ENCODE assay signal across 22 mouse cellular contexts in genomic region chr1:134535513-134535912, GRCm38 (mm10). TPM values are rescaled to one million over a fixed set of nuclear protein-coding genes. Genes with fewer than 3 reads are reported as not detected.
"Had no signal": no experiment of that assay in that cellular context is flagged by ENCODE, and none has a peak within 500 bp of the region (broad histone marks: within the 10 kb centered on the region; RNA-seq: fewer than 3 reads in every experiment).

No protein-coding gene starts in this region.

- DNase-seq: kidney, adult 2 months; kidney, postnatal 25 days; lung, adult 2 months; lung, postnatal 36 days; right cerebral cortex, postnatal 4 days; spleen, adult 18-20 months; thymus, postnatal 36 days had no signal

- H3K27ac ChIP-seq: kidney, embryonic 15.5 days; limb, embryonic 12.5 days; midbrain, embryonic 13.5 days; neural tube, embryonic 15.5 days had no signal

- ATAC-seq: intestine, embryonic 16.5 days; lung, postnatal 0 days; midbrain, embryonic 13.5 days had no signal

- H3K36me3 ChIP-seq: kidney, embryonic 15.5 days; limb, embryonic 12.5 days; midbrain, embryonic 13.5 days; neural tube, embryonic 15.5 days had no signal

- H3K27me3 ChIP-seq: kidney, embryonic 15.5 days; limb, embryonic 12.5 days; midbrain, embryonic 13.5 days; neural tube, embryonic 15.5 days had no signal

- H3K4me1 ChIP-seq: kidney, embryonic 15.5 days; limb, embryonic 12.5 days; neural tube, embryonic 15.5 days had no signal

- H3K9ac ChIP-seq: kidney, embryonic 15.5 days; limb, embryonic 12.5 days; midbrain, embryonic 13.5 days; neural tube, embryonic 15.5 days had no signal

- H3K4me2 ChIP-seq: kidney, embryonic 15.5 days; limb, embryonic 12.5 days; midbrain, embryonic 13.5 days; neural tube, embryonic 15.5 days had no signal

- H3K4me3 ChIP-seq: kidney, embryonic 15.5 days; limb, embryonic 12.5 days; midbrain, embryonic 13.5 days; myocyte; neural tube, embryonic 15.5 days had no signal

- H3K9me3 ChIP-seq: kidney, embryonic 15.5 days; limb, embryonic 12.5 days; midbrain, embryonic 13.5 days; neural tube, embryonic 15.5 days had no signal

RNA-seq across cellular contexts. Expression of gene Mgat4e, which starts 14.0 kb away (rescaled TPM):
- total RNA-seq: layer of hippocampus, postnatal 25 days; left cerebral cortex, postnatal 36 days; liver, adult 2 months; megakaryocyte progenitor cell, adult 5-6 weeks; midbrain, postnatal 0 days had no signal
- polyA plus RNA-seq: intestine, embryonic 16.5 days; kidney, embryonic 15.5 days; limb, embryonic 12.5 days; liver, adult 2 months; lung, adult 2 months; lung, postnatal 0 days; midbrain, embryonic 13.5 days; midbrain, postnatal 0 days; myocyte; neural tube, embryonic 11.5 days; neural tube, embryonic 15.5 days; stomach, embryonic 14.5 days; thymus, postnatal 0 days had no signal
